8 mouse cellular contexts compared by ENCODE assay signal in genomic region chr5:126787706-126788610, GRCm38 (mm10).
DNase-seq lines count a peak whose midpoint lies in the region; ATAC-seq and TF ChIP-seq lines count a peak whose summit lies in the region.

No protein-coding gene starts in this region.

- H3K27ac ChIP-seq in kidney, adult 2 months (ENCODE audit: insufficient read depth, low read depth, low read length) = no peak overlapping the region
- H3K27ac ChIP-seq in lung, embryonic 14.5 days (ENCODE audit: low read depth) = no peak overlapping the region

- H3K9me3 ChIP-seq in lung, embryonic 14.5 days (ENCODE audit: low read depth, low read length) = no peaks in the 10 kb centered on the region

- peak; percentile 97 for ATAC-seq in lung, embryonic 14.5 days (ENCODE audit: insufficient read depth)
- no peak for ATAC-seq in inflammation-experienced regulatory T-cells, adult 6 months

- no peaks in the 10 kb centered on the region for H3K36me3 ChIP-seq in kidney, adult 2 months (ENCODE audit: control insufficient read depth, insufficient read depth, low read length)
- H3K36me3 ChIP-seq in lung, embryonic 14.5 days (ENCODE audit: insufficient read depth) = no peaks in the 10 kb centered on the region

- no peak overlapping the region; the same call in 1 of the 2 replicates for H3K9ac ChIP-seq in lung, embryonic 14.5 days

- DNase-seq in ZHBTc4 (ENCODE audit: low read depth, low spot score) = peak; percentile 57
- peak; percentile 78 for DNase-seq in embryo, embryonic 11 days
- DNase-seq in heart, adult 9 months (ENCODE audit: low spot score in 2 of 2) = peak; percentile 6 to 33
- DNase-seq in kidney, adult 2 months = peak; percentile 59
- peak; percentile 82 for DNase-seq in lung, embryonic 14.5 days
- DNase-seq in ovary, postnatal 36 days (ENCODE audit: low spot score) = peak; percentile 70
- DNase-seq in cerebellum, adult 11-12 months = no peak

- TF ChIP-seq CTCF in kidney, adult 2 months (conservative IDR thresholded peaks at IDR 0.05; ENCODE audit: insufficient read depth, insufficient read length, low read depth, low read length) = no peak
- no peak for TF ChIP-seq CTCF in lung, embryonic 14.5 days (IDR thresholded peaks at IDR 0.05; ENCODE audit: low read depth)

- WGBS in kidney, adult 2 months = 4% methylated on average over 29 of the region's 29 CpGs
- WGBS in lung, embryonic 14.5 days = 6% methylated on average over 29 of the region's 29 CpGs

- H3K4me2 ChIP-seq in lung, embryonic 14.5 days = peak overlapping the region; percentile 65

- peaks cover 3% of the 10 kb centered on the region; the same call in 1 of the 2 replicates for H3K27me3 ChIP-seq in kidney, adult 2 months (replicated peaks; ENCODE audit: control insufficient read depth, insufficient read depth, low read length)
- no peaks in the 10 kb centered on the region for H3K27me3 ChIP-seq in lung, embryonic 14.5 days (ENCODE audit: insufficient read depth, low read length)

- H3K4me3 ChIP-seq in kidney, adult 2 months (ENCODE audit: insufficient read depth, low read depth, low read length) = no peak overlapping the region
- peak overlapping the region; percentile 33 for H3K4me3 ChIP-seq in lung, embryonic 14.5 days (ENCODE audit: low read depth, low read length)

- H3K4me1 ChIP-seq in kidney, adult 2 months (ENCODE audit: control insufficient read depth, insufficient read depth, low read length) = no peaks in the 10 kb centered on the region
- no peaks in the 10 kb centered on the region for H3K4me1 ChIP-seq in lung, embryonic 14.5 days (ENCODE audit: insufficient read depth)

- TF ChIP-seq POLR2A in kidney, adult 2 months (IDR thresholded peaks at IDR 0.05; ENCODE audit: low read depth, low read length) = no peak
